Mouse (Mus musculus): ENCODE results near the gene Gna13. TPM values are rescaled to one million over a fixed set of nuclear protein-coding genes. Genes with fewer than 3 reads are reported as not detected.
A peak's percentile ranks its signal among the peaks of the same experiment; 100 is the strongest.

The Gna13 gene
- polyA plus RNA-seq (2012; fragmentation: generic; extraction: Trizol), result 24.1 TPM

- Histone ChIP-seq H3K4me2 (ENCODE audit: low read depth) (peak within 1 kb of the TSS; percentile 96), H3K36me3 (ENCODE audit: control insufficient read depth, insufficient read depth) (peaks cover 8% of the 10 kb centered on the region), H3K27me3 (ENCODE audit: control insufficient read depth, insufficient read depth, insufficient read length) (no peaks in the 10 kb centered on the region), H3K4me3 (peak within 1 kb of the TSS; percentile 80), H3ac (ENCODE audit: control insufficient read depth, insufficient read length) (peak within 1 kb of the TSS; percentile 96), H3K79me2 (ENCODE audit: control insufficient read depth, insufficient read depth) (peaks cover 46% of the 10 kb centered on the region)
- TF ChIP-seq SRF (IDR thresholded peaks at IDR 0.05; ENCODE audit: control insufficient read depth, insufficient read length, low read depth), result no peak
- TF ChIP-seq USF1 (IDR thresholded peaks at IDR 0.05; ENCODE audit: low read depth), result peak; percentile 87
- TF ChIP-seq CEBPB (IDR thresholded peaks at IDR 0.05; ENCODE audit: insufficient read depth, poor library complexity, severe bottlenecking), result no peak
- peak; percentile 94 for TF ChIP-seq POLR2A (IDR thresholded peaks at IDR 0.05; ENCODE audit: insufficient read length, low read depth)
- TF ChIP-seq MYOD1 (IDR thresholded peaks at IDR 0.05; ENCODE audit: control insufficient read depth in 1 of 3, insufficient read length in 2 of 3, low read depth in 2 of 3), result peak in 1 of 3 experiments; percentile 7
- peak; percentile 88 for TF ChIP-seq POLR2AphosphoS2 (IDR thresholded peaks at IDR 0.05; ENCODE audit: insufficient read length, low read depth)
- TF ChIP-seq MYOG (IDR thresholded peaks at IDR 0.05; ENCODE audit: control insufficient read depth in 1 of 3, insufficient read depth in 1 of 3, insufficient read length in 2 of 3, low read depth in 2 of 3), result peak in 1 of 3 experiments; percentile 4
- TF ChIP-seq REST (IDR thresholded peaks at IDR 0.05; ENCODE audit: insufficient read depth, insufficient read length), result no peak
- TF ChIP-seq MAX (IDR thresholded peaks at IDR 0.05; ENCODE audit: low read depth), result no peak
Observed at GRCm38 (mm10) chr11:109362463-109363190, at the start of gene Gna13. TSS of gene Gna13 (plus strand) at chr11:109362831.

- no peak overlapping the region for H3K4me2 ChIP-seq (ENCODE audit: low read depth)
- H3K27me3 ChIP-seq (ENCODE audit: control insufficient read depth, insufficient read depth, insufficient read length), result peaks cover 4% of the 10 kb centered on the region
- H3K36me3 ChIP-seq (ENCODE audit: control insufficient read depth, insufficient read depth), result no peaks in the 10 kb centered on the region
- H3K79me2 ChIP-seq (ENCODE audit: control insufficient read depth, insufficient read depth), result no peaks in the 10 kb centered on the region
- no peak for TF ChIP-seq MYOD1 (IDR thresholded peaks at IDR 0.05; ENCODE audit: control insufficient read depth in 1 of 3, insufficient read length in 2 of 3, low read depth in 2 of 3)
- TF ChIP-seq POLR2A (IDR thresholded peaks at IDR 0.05; ENCODE audit: insufficient read length, low read depth), result no peak
- no peak for TF ChIP-seq CEBPB (IDR thresholded peaks at IDR 0.05; ENCODE audit: insufficient read depth, poor library complexity, severe bottlenecking)
- no peak for TF ChIP-seq E2F4 (IDR thresholded peaks at IDR 0.05; ENCODE audit: insufficient read depth)
- TF ChIP-seq USF1 (IDR thresholded peaks at IDR 0.05; ENCODE audit: low read depth), result no peak
- TF ChIP-seq TCF12 (IDR thresholded peaks at IDR 0.05; ENCODE audit: insufficient read depth, poor library complexity, severe bottlenecking), result no peak
- no peak for TF ChIP-seq POLR2AphosphoS2 (IDR thresholded peaks at IDR 0.05; ENCODE audit: insufficient read length, low read depth)
- TF ChIP-seq SRF (IDR thresholded peaks at IDR 0.05; ENCODE audit: control insufficient read depth, insufficient read length, low read depth), result no peak
- TF ChIP-seq REST (IDR thresholded peaks at IDR 0.05; ENCODE audit: insufficient read depth, insufficient read length), result no peak
- TF ChIP-seq TCF3 (IDR thresholded peaks at IDR 0.05; ENCODE audit: insufficient read length, low read depth), result no peak
- no peak for TF ChIP-seq MYOG (IDR thresholded peaks at IDR 0.05; ENCODE audit: control insufficient read depth in 1 of 3, insufficient read depth in 1 of 3, insufficient read length in 2 of 3, low read depth in 2 of 3)
- no peak for TF ChIP-seq MAX (IDR thresholded peaks at IDR 0.05; ENCODE audit: low read depth)
- H3ac ChIP-seq (ENCODE audit: control insufficient read depth, insufficient read length), result no peak overlapping the region
- no peak overlapping the region for H3K4me3 ChIP-seq
Observed at GRCm38 (mm10) chr11:109316921-109317320, 45.7 kb upstream of the Gna13 start.

- Histone ChIP-seq H3K79me2 (ENCODE audit: control insufficient read depth, insufficient read depth) (no peaks in the 10 kb centered on the region), H3K4me3 (no peak overlapping the region), H3ac (ENCODE audit: control insufficient read depth, insufficient read length) (no peak overlapping the region), H3K36me3 (ENCODE audit: control insufficient read depth, insufficient read depth) (no peaks in the 10 kb centered on the region), H3K27me3 (ENCODE audit: control insufficient read depth, insufficient read depth, insufficient read length) (peaks cover 4% of the 10 kb centered on the region), H3K4me2 (ENCODE audit: low read depth) (no peak overlapping the region)
- TF ChIP-seq MYOD1 (IDR thresholded peaks at IDR 0.05; ENCODE audit: control insufficient read depth in 1 of 3, insufficient read length in 2 of 3, low read depth in 2 of 3) (no peak), TCF12 (IDR thresholded peaks at IDR 0.05; ENCODE audit: insufficient read depth, poor library complexity, severe bottlenecking) (no peak), MAX (IDR thresholded peaks at IDR 0.05; ENCODE audit: low read depth) (no peak), POLR2AphosphoS2 (IDR thresholded peaks at IDR 0.05; ENCODE audit: insufficient read length, low read depth) (no peak), USF1 (IDR thresholded peaks at IDR 0.05; ENCODE audit: low read depth) (no peak), REST (IDR thresholded peaks at IDR 0.05; ENCODE audit: insufficient read depth, insufficient read length) (no peak), MYOG (IDR thresholded peaks at IDR 0.05; ENCODE audit: control insufficient read depth in 1 of 3, insufficient read depth in 1 of 3, insufficient read length in 2 of 3, low read depth in 2 of 3) (no peak), CEBPB (IDR thresholded peaks at IDR 0.05; ENCODE audit: insufficient read depth, poor library complexity, severe bottlenecking) (no peak), POLR2A (IDR thresholded peaks at IDR 0.05; ENCODE audit: insufficient read length, low read depth) (no peak), TCF3 (IDR thresholded peaks at IDR 0.05; ENCODE audit: insufficient read length, low read depth) (no peak), E2F4 (IDR thresholded peaks at IDR 0.05; ENCODE audit: insufficient read depth) (no peak), SRF (IDR thresholded peaks at IDR 0.05; ENCODE audit: control insufficient read depth, insufficient read length, low read depth) (no peak)
Observed at GRCm38 (mm10) chr11:109319471-109319870, 43.2 kb upstream of the Gna13 start.

- Histone ChIP-seq H3K4me3 (no peak overlapping the region), H3K79me2 (ENCODE audit: control insufficient read depth, insufficient read depth) (no peaks in the 10 kb centered on the region), H3K27me3 (ENCODE audit: control insufficient read depth, insufficient read depth, insufficient read length) (peaks cover 3% of the 10 kb centered on the region), H3ac (ENCODE audit: control insufficient read depth, insufficient read length) (no peak overlapping the region), H3K4me2 (ENCODE audit: low read depth) (no peak overlapping the region), H3K36me3 (ENCODE audit: control insufficient read depth, insufficient read depth) (no peaks in the 10 kb centered on the region)
- TF ChIP-seq POLR2AphosphoS2 (IDR thresholded peaks at IDR 0.05; ENCODE audit: insufficient read length, low read depth) (no peak), MAX (IDR thresholded peaks at IDR 0.05; ENCODE audit: low read depth) (no peak), CEBPB (IDR thresholded peaks at IDR 0.05; ENCODE audit: insufficient read depth, poor library complexity, severe bottlenecking) (no peak), E2F4 (IDR thresholded peaks at IDR 0.05; ENCODE audit: insufficient read depth) (no peak), USF1 (IDR thresholded peaks at IDR 0.05; ENCODE audit: low read depth) (no peak), REST (IDR thresholded peaks at IDR 0.05; ENCODE audit: insufficient read depth, insufficient read length) (no peak), TCF12 (IDR thresholded peaks at IDR 0.05; ENCODE audit: insufficient read depth, poor library complexity, severe bottlenecking) (no peak), MYOD1 (IDR thresholded peaks at IDR 0.05; ENCODE audit: control insufficient read depth in 1 of 3, insufficient read length in 2 of 3, low read depth in 2 of 3) (no peak)
Observed at GRCm38 (mm10) chr11:109319946-109320345, 42.7 kb upstream of the Gna13 start.
